ENCODE assay signal across 26 mouse cellular contexts in the genomic region with DNA sequence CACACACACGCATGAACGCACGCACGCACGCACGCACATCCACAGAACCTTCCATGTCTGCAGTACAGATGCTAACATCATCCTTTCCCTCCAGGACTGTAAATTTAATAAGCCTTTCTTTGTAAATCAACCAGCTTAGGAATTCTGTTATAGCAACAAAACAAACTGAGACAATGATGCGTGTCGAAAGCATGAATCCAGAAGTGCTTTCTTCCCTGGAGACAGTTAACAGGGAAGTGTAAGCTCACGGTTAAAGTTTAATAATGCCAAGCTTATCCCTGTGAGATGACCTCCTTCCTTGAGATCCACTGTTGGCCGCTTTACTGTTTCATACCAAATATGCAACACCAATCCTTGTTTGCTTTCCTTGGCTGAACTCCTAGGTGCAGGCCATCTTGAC.
"Had no signal": no experiment of that assay in that cellular context is flagged by ENCODE, and none has a peak within 500 bp of the region (broad histone marks: within the 10 kb centered on the region; RNA-seq: fewer than 3 reads in every experiment).

No protein-coding gene starts in this region.

- H3K27me3 ChIP-seq: heart, embryonic 12.5 days; hindbrain, embryonic 12.5 days; intestine, embryonic 15.5 days; limb, embryonic 12.5 days; liver, embryonic 13.5 days; liver, embryonic 15.5 days had no signal

- H3K9ac ChIP-seq: heart, embryonic 12.5 days; hindbrain, embryonic 12.5 days; hindbrain, embryonic 14.5 days; intestine, embryonic 15.5 days; limb, embryonic 12.5 days; liver, embryonic 13.5 days; liver, embryonic 15.5 days had no signal

- ATAC-seq: hindbrain, embryonic 16.5 days; inflammation-experienced regulatory T-cells, adult 6 months; intestine, embryonic 15.5 days; intestine, postnatal 0 days had no signal

- DNase-seq: gastrocnemius, adult 2 months; gastrocnemius, postnatal 10 days; gastrocnemius, postnatal 25 days; heart, postnatal 10 days; heart, postnatal 4 days; kidney, adult 18-20 months; kidney, postnatal 25 days; kidney, postnatal 4 days; liver; liver, embryonic 13.5 days had no signal

- H3K27ac ChIP-seq: gastrocnemius, adult 2 months; heart, embryonic 10.5 days; hindbrain, embryonic 10.5 days; hindbrain, embryonic 12.5 days; hindbrain, embryonic 14.5 days; intestine, embryonic 15.5 days; kidney, postnatal 0 days; layer of hippocampus, adult 2 months; left cerebral cortex, adult 2 months; limb, embryonic 10.5 days; limb, embryonic 12.5 days; liver, embryonic 13.5 days; liver, embryonic 15.5 days had no signal

- H3K4me2 ChIP-seq: heart, embryonic 12.5 days; hindbrain, embryonic 12.5 days; hindbrain, embryonic 14.5 days; intestine, embryonic 15.5 days; limb, embryonic 12.5 days; liver, embryonic 11.5 days; liver, embryonic 13.5 days; liver, embryonic 15.5 days had no signal

- H3K9me3 ChIP-seq: heart, embryonic 10.5 days; heart, embryonic 12.5 days; hindbrain, embryonic 12.5 days; intestine, embryonic 15.5 days; limb, embryonic 10.5 days; liver, embryonic 13.5 days; liver, embryonic 15.5 days had no signal

- H3K4me1 ChIP-seq: heart, embryonic 10.5 days; heart, embryonic 12.5 days; hindbrain, embryonic 10.5 days; hindbrain, embryonic 12.5 days; intestine, embryonic 15.5 days; limb, embryonic 10.5 days; limb, embryonic 12.5 days; liver, embryonic 13.5 days; liver, embryonic 15.5 days had no signal

- H3K4me3 ChIP-seq: gastrocnemius, adult 2 months; heart, embryonic 10.5 days; heart, embryonic 12.5 days; hindbrain, embryonic 10.5 days; hindbrain, embryonic 12.5 days; intestine, embryonic 15.5 days; layer of hippocampus, adult 2 months; left cerebral cortex, adult 2 months; limb, embryonic 10.5 days; limb, embryonic 12.5 days; liver, embryonic 13.5 days; liver, embryonic 15.5 days had no signal

- H3K36me3 ChIP-seq: hindbrain, embryonic 12.5 days; intestine, embryonic 15.5 days; liver, embryonic 13.5 days; liver, embryonic 15.5 days had no signal
